Mouse (Mus musculus) fibroblast of lung, adult 2 months (primary cell): ENCODE results near the gene Tomm7.
"Not testable (repeated sequence)": the region's sequence is repeated elsewhere in the genome, so short reads cannot be mapped to it uniquely, and the experiment has no call there.

Experiments used
- DNase-seq: peaks from one replicate; pipeline ENCODE4 v3.0.0-alpha.2; 2011; ENCODE audit warnings: low read depth

Tomm7 gene

GRCm38 (mm10) chr5:23851160-23851555, 7.2 kb upstream of the Tomm7 start:
- DNase-seq: not testable (repeated sequence)

- peak; percentile 61 for DNase-seq
These were observed 6.6 kb upstream of the Tomm7 start for GRCm38 (mm10) chr5:23850345-23851159.

GRCm38 (mm10) chr5:23845141-23845540, 1.2 kb upstream of the Tomm7 start:
- DNase-seq: no peak

- no peak for DNase-seq
These were observed 525 bp upstream of the Tomm7 start for GRCm38 (mm10) chr5:23844531-23844841.

GRCm38 (mm10) chr5:23838158-23838557, 5.8 kb downstream of the Tomm7 start:
- no peak for DNase-seq

GRCm38 (mm10) chr5:23835691-23836090, 8.3 kb downstream of the Tomm7 start:
- DNase-seq: not testable (repeated sequence)

GRCm38 (mm10) chr5:23830897-23831752, 12.8 kb downstream of the Tomm7 start:
- DNase-seq: no peak

- no peak for DNase-seq
These were observed 17.5 kb downstream of the Tomm7 start for GRCm38 (mm10) chr5:23826321-23827004.

- no peak for DNase-seq
These were observed 19.7 kb downstream of the Tomm7 start for GRCm38 (mm10) chr5:23824171-23824733.

GRCm38 (mm10) chr5:23822306-23822705, 21.7 kb downstream of the Tomm7 start:
- no peak for DNase-seq

- no peak for DNase-seq
These were observed 27.3 kb downstream of the Tomm7 start for GRCm38 (mm10) chr5:23816681-23817080.

GRCm38 (mm10) chr5:23814841-23815240, 29.1 kb downstream of the Tomm7 start:
- no peak for DNase-seq

- DNase-seq: no peak
These were observed 51.2 kb downstream of the Tomm7 start for GRCm38 (mm10) chr5:23792726-23793125.

GRCm38 (mm10) chr5:23789078-23789612, 54.8 kb downstream of the Tomm7 start:
- no peak for DNase-seq
